Mouse (Mus musculus) heart, adult 2 months (tissue): ENCODE measurements around the gene Epb41l2.

Source experiments
- CTCF ChIP-seq: fragments of 200-600 bp; IDR thresholded peaks from 2 replicates; pipeline ENCODE4 v1.8.1; 2022; ENCODE audit warnings: antibody characterized with exemption, mild to moderate bottlenecking, moderate library complexity
- EP300 ChIP-seq: fragments of 200-500 bp; IDR thresholded peaks from 2 replicates; pipeline ENCODE4 v1.6.1; 2011; ENCODE audit warnings: low read depth, low read length, control low read depth; ENCODE audit not compliant: insufficient read depth
- POLR2A ChIP-seq: fragments of 200-500 bp; IDR thresholded peaks from 2 replicates; pipeline ENCODE4 v1.6.1; 2011; ENCODE audit warnings: mild to moderate bottlenecking, low read depth, low read length, control low read depth; ENCODE audit not compliant: insufficient read depth

GRCm38 (mm10) chr10:25401356-25401755 is 41.8 kb downstream of the Epb41l2 start:
- TF ChIP-seq CTCF: no peak
- TF ChIP-seq POLR2A: no peak
- TF ChIP-seq EP300: no peak
